Mouse (Mus musculus) liver, embryonic 13.5 days (tissue): Measurements from ENCODE around the gene Tpra1. TPM values are rescaled to one million over a fixed set of nuclear protein-coding genes. Genes with fewer than 3 reads are reported as not detected.

Source experiments
- ATAC-seq: fragments of 200-750 bp; cut with Nextera tagmentation; 2 replicates; pipeline ENCODE4 v1.8.0; 2017; ENCODE audit warnings: low read depth, mild to moderate bottlenecking, moderate number of reproducible peaks, moderate library complexity
- DNase-seq: peaks from one replicate; pipeline ENCODE4 v3.0.0; 2022
- H3K27ac ChIP-seq: fragments of 300-500 bp; sonication (generic); 2 replicates; pipeline ENCODE4 v1.5.1; 2015; ENCODE audit warnings: moderate library complexity, mild to moderate bottlenecking, inconsistent platforms
- H3K27me3 ChIP-seq: fragments of 300-500 bp; sonication (generic); 2 replicates; pipeline ENCODE4 v1.6.1; 2015; ENCODE audit warnings: mild to moderate bottlenecking, inconsistent platforms
- H3K36me3 ChIP-seq: fragments of 300-500 bp; sonication (generic); 2 replicates; pipeline ENCODE4 v1.6.1; 2015; ENCODE audit warnings: mild to moderate bottlenecking, inconsistent platforms
- H3K4me1 ChIP-seq: fragments of 300-500 bp; sonication (generic); replicated peaks from 2 replicates; pipeline ENCODE4 v1.6.1; 2015; ENCODE audit warnings: inconsistent platforms
- H3K4me2 ChIP-seq: fragments of 300-500 bp; sonication (generic); 2 replicates; pipeline ENCODE4 v1.6.1; 2015; ENCODE audit warnings: inconsistent platforms, mild to moderate bottlenecking, moderate library complexity
- H3K4me3 ChIP-seq: fragments of 300-500 bp; sonication (generic); replicated peaks from 2 replicates; pipeline ENCODE4 v1.5.1; 2015; ENCODE audit warnings: mild to moderate bottlenecking, inconsistent platforms
- H3K9ac ChIP-seq: fragments of 300-500 bp; sonication (generic); 2 replicates; pipeline ENCODE4 v1.6.1; 2015; ENCODE audit warnings: mild to moderate bottlenecking, inconsistent platforms
- H3K9me3 ChIP-seq: fragments of 300-500 bp; sonication (generic); replicated peaks from 2 replicates; pipeline ENCODE4 v1.6.1; 2016; ENCODE audit warnings: inconsistent platforms
- WGBS: fragments of 180-500 bp; shearing (Covaris S2); methylation state at CpG from one replicate; pipeline ENCODE4 v1.1.7; 2015; ENCODE audit not compliant: insufficient replicate concordance; 5-methylcytosine and 5-hydroxymethylcytosine counted together
- polyA plus RNA-seq: library from polyadenylated mRNA; unstranded; fragments of >200 nt; fragmentation: Nextera tagmentation; extraction: Ambion mirVana; gene quantifications from 2 replicates; pipeline ENCODE4 v1.2.1, GENCODE M21; 2015

Tpra1 gene
- polyA plus RNA-seq, 1 experiment from 2014 or later, result 42.8 TPM

DNA sequence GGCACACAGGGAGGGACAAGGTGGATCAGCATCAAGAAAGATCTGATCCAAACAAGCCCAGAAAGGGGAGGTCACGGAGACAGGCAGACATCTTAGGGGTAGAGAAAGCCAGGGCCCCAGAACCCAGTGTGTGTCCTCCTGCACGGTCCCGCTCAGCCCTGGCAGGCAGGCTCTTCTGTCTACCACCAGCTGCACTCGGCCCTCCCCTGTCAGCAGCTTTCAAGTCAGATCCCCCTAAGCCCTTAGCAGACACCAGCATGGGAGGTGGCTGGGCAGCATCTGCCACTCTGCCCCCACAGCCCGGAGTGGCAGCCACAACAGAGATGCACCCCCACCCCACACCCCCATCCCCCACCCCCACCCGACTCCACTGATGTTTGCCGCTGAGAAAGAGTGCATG, 29.2 kb upstream of the Tpra1 start:
- no peak for DNase-seq
- peaks cover 78% of the 10 kb centered on the region for H3K27me3 ChIP-seq
- no peak for ATAC-seq

DNA sequence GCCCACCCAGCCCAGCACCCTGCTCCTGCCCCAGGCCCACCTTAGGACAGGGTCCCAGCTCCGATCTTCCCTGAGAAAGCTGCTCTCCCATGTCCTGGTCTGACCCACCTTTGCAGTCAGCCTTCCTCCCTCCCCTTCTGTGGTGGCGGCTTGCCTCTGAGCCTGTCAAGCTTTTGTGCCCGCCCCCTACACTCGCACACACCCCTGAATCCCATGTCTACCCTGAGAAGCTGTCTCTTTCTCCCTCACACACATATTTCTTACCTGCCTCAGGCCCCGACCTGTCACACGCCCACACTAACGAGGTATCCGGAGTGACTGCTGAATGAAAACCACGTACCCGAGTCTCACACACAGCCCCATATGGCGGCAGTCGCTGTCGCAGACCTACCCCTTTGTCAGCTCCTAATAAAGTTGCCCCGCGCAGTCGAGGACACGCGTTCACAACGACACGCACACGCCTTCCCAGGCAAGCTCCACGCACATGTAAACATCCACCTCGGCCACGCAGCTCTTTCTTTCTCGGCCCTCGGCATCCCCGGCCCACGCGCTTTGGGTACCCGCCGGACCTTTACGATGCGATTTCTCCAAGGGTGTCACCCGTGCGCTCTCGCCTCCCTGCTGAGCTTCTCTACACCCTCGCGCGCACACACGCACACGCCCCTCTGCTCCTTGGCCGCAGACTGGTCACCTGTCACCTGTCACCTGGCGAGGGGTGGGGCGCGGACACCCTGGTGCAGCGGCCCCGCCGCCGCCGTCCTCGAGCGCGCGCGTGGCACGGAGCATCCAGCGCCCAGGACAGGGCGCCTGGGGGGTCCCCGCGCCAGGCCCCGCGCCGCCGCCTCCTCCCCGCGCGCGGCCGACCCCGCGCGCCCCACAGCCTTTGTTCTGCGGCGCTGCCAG, 27.8 kb upstream of the Tpra1 start:
- Histone ChIP-seq H3K4me3 (peak overlapping the region; percentile 60), H3K4me2 (peak overlapping the region; percentile 80), H3K4me1 (peaks cover 13% of the 10 kb centered on the region), H3K36me3 (no peaks in the 10 kb centered on the region), H3K27me3 (peaks cover 78% of the 10 kb centered on the region), H3K9me3 (no peaks in the 10 kb centered on the region; the same call in 1 of the 2 replicates), H3K9ac (0 out of 2 replicates have a peak overlapping the region, but pooled peaks have one; percentile 43), H3K27ac (no peak overlapping the region)
- no peak for DNase-seq
- ATAC-seq, result 0 out of 2 replicates have a peak, but pooled peaks have one; percentile 22
- WGBS, result 5% methylated on average over 74 of the region's 74 CpGs

More for the DNA sequence above, 29.2 kb upstream of the Tpra1 start:
- Histone ChIP-seq H3K9ac (no peak overlapping the region), H3K4me2 (no peak overlapping the region), H3K4me3 (no peak overlapping the region), H3K27ac (no peak overlapping the region), H3K4me1 (peaks cover 13% of the 10 kb centered on the region), H3K9me3 (no peaks in the 10 kb centered on the region; the same call in 1 of the 2 replicates), H3K36me3 (no peaks in the 10 kb centered on the region)
- 31% methylated on average over 7 of the region's 7 CpGs for WGBS

DNA sequence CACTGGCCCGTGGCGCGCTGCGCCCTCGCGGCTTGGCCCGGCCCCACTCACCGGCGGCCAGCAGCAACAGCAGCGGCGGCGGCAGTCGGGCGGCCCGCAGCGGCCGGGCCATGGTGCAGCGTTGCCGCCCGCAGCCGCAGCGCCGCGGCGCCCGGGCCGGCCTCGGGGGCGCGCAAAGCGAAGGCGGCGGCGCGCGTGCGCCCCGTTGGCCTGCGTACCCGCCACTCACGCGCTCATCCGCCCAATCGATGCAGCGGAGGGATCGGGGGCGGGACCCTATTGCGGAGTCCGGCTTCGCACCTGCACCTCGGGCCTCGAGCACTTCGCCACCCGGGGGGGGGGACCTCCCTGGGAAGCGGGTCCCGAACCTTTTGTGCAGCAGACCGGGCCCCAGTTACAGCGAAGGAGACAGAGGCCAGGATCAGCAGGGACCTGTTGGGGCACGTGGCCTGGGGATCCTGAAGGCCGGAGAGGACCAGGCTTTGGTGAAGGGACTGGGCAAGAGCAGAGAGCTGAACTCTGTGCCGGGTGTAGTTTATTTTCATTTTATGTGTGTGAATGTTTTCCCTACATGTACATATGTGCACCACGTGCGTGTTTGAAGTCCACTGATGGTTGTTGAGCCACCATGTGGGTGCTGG, 27.1 kb upstream of the Tpra1 start, which contains the start of gene Podxl2:
Gene Podxl2, minus strand, starts transcription at position 177 of the 641 bp plus-strand sequence.
- Histone ChIP-seq H3K27ac (no peak within 1 kb of the TSS), H3K9me3 (no peaks in the 10 kb centered on the region; the same call in 1 of the 2 replicates), H3K4me2 (peak within 1 kb of the TSS; percentile 80), H3K4me1 (peaks cover 13% of the 10 kb centered on the region), H3K27me3 (peaks cover 74% of the 10 kb centered on the region), H3K9ac (0 out of 2 replicates have a peak within 1 kb of the TSS, but pooled peaks have one; percentile 43), H3K36me3 (no peaks in the 10 kb centered on the region), H3K4me3 (peak within 1 kb of the TSS; percentile 60)
- ATAC-seq (peak; percentile 25; the same call in 1 of the 2 replicates), DNase-seq (no peak)
- 7% methylated on average over 63 of the region's 63 CpGs for WGBS

DNA sequence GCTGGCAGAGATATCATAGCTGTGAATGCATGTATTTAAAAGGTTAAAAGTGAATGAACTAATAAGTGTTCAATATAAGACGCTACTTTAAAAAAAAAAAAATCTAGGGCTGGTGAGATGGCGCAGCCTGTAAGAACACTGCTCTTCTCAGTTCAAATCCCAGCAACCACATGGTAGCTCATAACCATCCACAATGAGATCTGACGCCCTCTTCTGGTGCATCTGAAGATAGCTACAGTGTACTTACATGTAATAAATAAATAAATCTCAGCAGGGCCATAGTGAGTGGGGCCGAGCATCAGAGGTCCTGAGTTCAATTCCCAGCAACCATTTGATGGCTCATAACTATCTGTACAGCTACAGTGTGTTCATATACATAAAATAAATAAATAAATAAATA, 22.6 kb upstream of the Tpra1 start:
- no peaks in the 10 kb centered on the region; the same call in 1 of the 2 replicates for H3K9me3 ChIP-seq
- H3K4me2 ChIP-seq, result no peak overlapping the region
- no peak for ATAC-seq
- no peak overlapping the region for H3K9ac ChIP-seq
- no peak overlapping the region for H3K27ac ChIP-seq
- 58% methylated on average over 4 of the region's 4 CpGs for WGBS
- H3K36me3 ChIP-seq, result peaks cover 41% of the 10 kb centered on the region
- peaks cover 8% of the 10 kb centered on the region for H3K4me1 ChIP-seq
- DNase-seq, result no peak
- peaks cover 30% of the 10 kb centered on the region for H3K27me3 ChIP-seq
- H3K4me3 ChIP-seq, result no peak overlapping the region

DNA sequence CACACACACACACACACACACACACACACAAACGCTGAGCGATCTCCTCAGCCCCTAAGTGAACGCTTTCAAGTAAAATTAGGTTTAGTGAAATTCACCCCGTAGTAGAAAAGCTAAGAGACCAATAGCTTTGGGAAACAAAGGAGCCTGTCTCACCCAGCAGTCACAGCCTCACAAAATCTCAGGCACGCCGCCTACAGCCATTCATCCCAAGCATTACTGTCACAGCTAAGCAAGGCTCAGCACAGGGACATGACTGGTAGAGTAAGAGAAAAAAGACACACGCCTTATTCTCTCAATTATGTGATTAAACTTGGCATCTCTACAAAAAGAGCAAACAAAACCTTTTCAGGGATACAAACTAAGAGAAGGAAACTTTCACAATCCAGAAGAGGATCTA, 20.7 kb upstream of the Tpra1 start:
- Histone ChIP-seq H3K9ac (no peak overlapping the region), H3K4me1 (peaks cover 5% of the 10 kb centered on the region; the same call in 1 of the 2 replicates), H3K27me3 (peaks cover 11% of the 10 kb centered on the region), H3K4me2 (no peak overlapping the region), H3K36me3 (peaks cover 59% of the 10 kb centered on the region), H3K4me3 (no peak overlapping the region), H3K27ac (no peak overlapping the region), H3K9me3 (no peaks in the 10 kb centered on the region)
- no peak for DNase-seq
- WGBS, result 91% methylated on average over 7 of the region's 7 CpGs
- no peak for ATAC-seq

DNA sequence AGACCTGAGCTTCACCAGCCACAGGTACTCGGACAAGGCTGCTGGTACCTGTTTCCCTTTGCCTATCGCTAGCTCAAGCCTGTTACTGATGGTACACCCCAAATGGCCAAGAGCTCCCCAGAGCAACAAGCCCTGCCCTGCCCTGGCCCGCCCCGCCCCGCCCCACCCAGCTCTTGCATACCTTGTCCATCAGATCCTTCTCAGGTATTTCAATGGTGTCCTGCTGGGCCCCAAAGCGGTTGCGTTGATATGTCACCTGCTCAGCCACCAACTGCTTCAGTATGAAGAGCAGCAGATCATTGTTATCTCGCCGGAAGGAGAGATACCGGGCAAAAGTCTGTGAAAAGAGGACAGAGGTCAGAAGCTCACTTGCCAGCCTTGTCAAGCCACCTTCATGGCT, 17.9 kb upstream of the Tpra1 start:
- no peak for DNase-seq
- no peak overlapping the region for H3K27ac ChIP-seq
- no peak overlapping the region for H3K4me2 ChIP-seq
- peaks cover 88% of the 10 kb centered on the region for H3K36me3 ChIP-seq
- H3K4me3 ChIP-seq, result no peak overlapping the region
- no peak for ATAC-seq
- WGBS, result 89% methylated on average over 10 of the region's 10 CpGs
- no peaks in the 10 kb centered on the region for H3K9me3 ChIP-seq
- H3K4me1 ChIP-seq, result peaks cover 12% of the 10 kb centered on the region; the same call in 1 of the 2 replicates
- H3K9ac ChIP-seq, result no peak overlapping the region
- H3K27me3 ChIP-seq, result no peaks in the 10 kb centered on the region

DNA sequence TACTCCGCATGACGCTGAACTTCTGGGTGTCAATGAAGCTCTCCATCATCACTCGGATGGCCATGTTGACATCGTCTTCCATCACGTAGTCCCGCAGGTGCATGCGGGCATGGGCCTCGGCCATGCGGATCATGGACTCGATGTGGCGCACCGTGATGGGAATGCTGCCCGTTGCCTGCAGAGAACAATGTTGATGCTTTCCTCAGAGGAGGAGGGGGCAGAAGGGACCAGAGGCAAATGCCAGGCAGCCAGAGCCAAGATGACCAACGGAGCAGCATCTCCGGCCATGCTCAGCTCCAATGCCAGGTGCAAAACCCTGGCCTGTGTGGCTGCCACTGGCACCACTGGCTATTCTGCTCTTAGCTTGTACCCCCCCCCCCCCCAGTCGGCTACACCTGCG, 17.4 kb upstream of the Tpra1 start:
- H3K36me3 ChIP-seq, result peaks cover 93% of the 10 kb centered on the region
- no peak for DNase-seq

DNA sequence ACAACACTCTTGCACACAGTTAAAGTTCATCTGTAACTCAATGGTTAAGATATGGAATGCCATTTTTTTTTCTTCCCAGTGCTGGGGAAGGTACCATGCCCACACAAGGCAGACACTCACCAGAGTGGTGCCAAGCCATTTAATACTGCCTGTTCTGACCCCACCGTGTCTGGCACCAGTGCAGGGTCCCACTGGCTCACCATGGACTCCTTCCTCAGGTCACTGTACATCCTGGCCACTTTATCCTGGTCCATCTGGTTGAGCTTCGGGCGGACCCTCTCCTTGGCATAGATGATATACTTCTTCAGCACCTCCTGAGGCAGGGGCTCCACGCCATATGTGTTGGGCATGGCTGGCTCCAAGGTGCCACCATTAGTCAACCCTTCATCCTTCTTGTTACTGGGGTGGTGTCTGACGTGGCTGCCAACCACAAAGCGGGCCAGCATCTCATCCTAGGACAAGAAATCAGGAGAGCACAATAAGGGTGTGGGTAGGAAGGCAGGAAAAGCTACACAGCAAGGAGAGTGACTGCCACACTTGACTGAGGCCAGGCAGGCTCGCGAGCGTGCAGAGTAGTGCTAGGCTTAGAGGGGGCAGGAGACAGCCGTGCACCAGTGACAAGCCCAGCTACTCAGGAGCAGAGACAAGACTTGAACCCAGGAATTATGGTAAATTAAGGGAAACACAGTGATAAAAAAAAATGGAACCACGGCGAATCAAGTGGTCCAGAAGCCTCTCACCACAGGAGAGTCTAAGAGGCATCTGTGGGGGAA, 16.2 kb upstream of the Tpra1 start:
- H3K27me3 ChIP-seq, result no peaks in the 10 kb centered on the region
- DNase-seq (no peak), ATAC-seq (no peak)
- H3K27ac ChIP-seq, result no peak overlapping the region
- 89% methylated on average over 12 of the region's 12 CpGs for WGBS
- no peak overlapping the region for H3K9ac ChIP-seq
- H3K9me3 ChIP-seq, result no peaks in the 10 kb centered on the region
- H3K36me3 ChIP-seq, result peaks cover 100% of the 10 kb centered on the region
- H3K4me1 ChIP-seq, result peaks cover 25% of the 10 kb centered on the region
- no peak overlapping the region for H3K4me2 ChIP-seq
- no peak overlapping the region for H3K4me3 ChIP-seq

More for the DNA sequence above, 17.4 kb upstream of the Tpra1 start:
- 94% methylated on average over 17 of the region's 17 CpGs for WGBS
- no peak overlapping the region for H3K4me2 ChIP-seq
- H3K9me3 ChIP-seq, result no peaks in the 10 kb centered on the region
- H3K27me3 ChIP-seq, result no peaks in the 10 kb centered on the region
- no peak overlapping the region for H3K9ac ChIP-seq
- H3K4me1 ChIP-seq, result peaks cover 17% of the 10 kb centered on the region
- H3K27ac ChIP-seq, result no peak overlapping the region
- no peak overlapping the region for H3K4me3 ChIP-seq
- no peak for ATAC-seq

DNA sequence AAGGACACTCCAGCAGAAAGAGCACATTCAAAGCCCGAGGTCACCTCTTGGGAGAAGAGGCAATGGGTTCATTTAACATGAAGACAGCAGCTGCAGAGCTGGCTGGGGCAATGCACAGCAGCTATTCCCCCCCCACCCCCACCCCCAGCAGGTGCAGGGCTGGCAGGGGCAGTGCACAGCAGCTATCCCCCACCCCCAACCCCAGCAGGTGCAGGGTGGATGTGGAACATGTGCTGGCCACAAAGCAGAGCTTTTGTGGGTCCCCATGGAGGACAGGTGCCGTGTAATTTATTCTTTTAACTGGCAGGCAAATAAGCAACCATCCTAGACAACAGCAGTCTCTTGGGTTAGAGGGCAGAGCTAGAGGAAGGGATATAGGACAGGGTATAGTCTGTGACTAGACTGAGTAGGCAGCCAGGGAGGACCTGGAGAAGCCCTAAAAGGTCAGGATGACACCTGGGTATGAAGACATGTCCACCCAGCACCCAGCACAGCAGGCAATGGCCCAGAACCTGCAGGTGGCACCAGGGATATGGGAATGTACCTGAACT, 15.6 kb upstream of the Tpra1 start:
- no peaks in the 10 kb centered on the region for H3K9me3 ChIP-seq
- H3K4me1 ChIP-seq, result peaks cover 32% of the 10 kb centered on the region
- H3K36me3 ChIP-seq, result peaks cover 100% of the 10 kb centered on the region
- DNase-seq (no peak), ATAC-seq (no peak)
- no peak overlapping the region for H3K4me3 ChIP-seq
- no peak overlapping the region; the same call in 1 of the 2 replicates for H3K27ac ChIP-seq
- H3K9ac ChIP-seq, result no peak overlapping the region
- H3K4me2 ChIP-seq, result no peak overlapping the region
- H3K27me3 ChIP-seq, result no peaks in the 10 kb centered on the region
- 87% methylated on average over 2 of the region's 2 CpGs for WGBS

DNA sequence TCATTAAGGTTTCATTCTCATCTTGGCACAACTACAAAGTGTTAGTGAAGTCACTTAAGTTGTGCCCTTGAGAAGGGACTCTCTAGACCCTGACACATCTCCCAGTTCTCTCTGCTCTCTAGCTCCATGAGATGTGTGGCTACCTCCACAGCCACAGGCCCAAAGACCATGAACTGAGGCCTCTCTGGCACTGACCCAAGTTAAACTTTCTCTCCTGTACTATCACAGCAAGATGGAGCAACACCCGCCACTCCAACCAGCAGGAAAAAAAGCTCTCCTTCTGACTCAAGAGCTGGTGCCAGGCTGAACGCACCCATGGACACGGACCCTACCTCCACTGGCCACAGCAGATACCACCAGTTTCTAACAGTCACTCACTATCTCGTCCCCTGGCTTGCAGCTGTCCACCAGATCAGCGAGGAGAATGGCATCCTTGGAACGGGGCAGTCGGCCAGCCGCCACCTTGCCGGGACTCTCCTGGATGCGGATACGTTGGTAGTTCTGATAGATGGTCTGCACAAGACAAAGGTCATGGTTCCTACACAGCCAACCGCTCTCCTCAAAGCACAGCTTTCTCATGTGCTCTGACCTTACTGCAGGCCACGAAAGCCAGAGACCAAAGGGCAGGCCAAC, 12.5 kb upstream of the Tpra1 start:
- WGBS, result 87% methylated on average over 13 of the region's 13 CpGs
- Histone ChIP-seq H3K36me3 (peaks cover 100% of the 10 kb centered on the region), H3K9ac (no peak overlapping the region), H3K4me1 (peaks cover 52% of the 10 kb centered on the region), H3K9me3 (no peaks in the 10 kb centered on the region), H3K27ac (peak overlapping the region; percentile 43), H3K4me3 (no peak overlapping the region), H3K27me3 (no peaks in the 10 kb centered on the region), H3K4me2 (no peak overlapping the region)
- no peak for DNase-seq
- no peak for ATAC-seq
